Mouse (Mus musculus): ENCODE data around the gene Pole. TPM values are rescaled to one million over a fixed set of nuclear protein-coding genes. Genes with fewer than 3 reads are reported as not detected.

Gene Pole
- 28.5 and 30.1 TPM in 2 replicates for polyA plus RNA-seq (2014; fragmentation: Nextera tagmentation; extraction: Ambion mirVana)

DNA sequence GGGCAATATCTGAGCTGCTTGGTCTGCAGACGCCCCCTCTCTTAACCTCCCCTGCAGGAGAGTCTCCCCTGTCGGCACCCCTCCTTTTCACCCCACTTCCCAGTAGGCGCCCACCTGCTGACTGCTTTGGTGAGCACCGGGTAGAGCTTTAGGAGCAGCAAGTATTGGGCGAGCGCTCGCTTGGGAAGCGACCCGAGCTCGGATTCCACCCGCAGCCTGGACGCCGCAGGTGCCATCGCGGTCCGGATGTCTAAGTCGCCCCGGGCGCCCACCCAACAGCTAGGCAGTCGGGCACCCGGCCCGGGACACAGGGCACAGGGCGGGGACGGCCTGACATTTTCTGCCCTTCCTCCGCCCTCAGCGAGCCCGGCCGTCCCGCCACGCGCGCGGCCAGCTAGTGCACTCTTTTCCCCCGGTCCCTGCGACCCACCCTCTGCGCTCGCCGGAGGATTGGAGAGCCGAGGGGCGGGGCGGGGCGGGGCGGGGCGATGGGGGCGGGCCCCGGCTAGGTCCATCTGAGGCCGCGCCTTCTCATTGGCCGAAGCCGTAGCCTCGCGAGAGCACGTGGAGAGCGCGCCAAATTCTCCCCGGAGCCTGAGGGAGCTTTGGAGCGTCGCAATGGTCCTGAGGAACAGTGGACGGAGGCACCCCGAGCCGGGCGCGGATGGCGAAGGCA, at the start of gene Pole, which contains the start of gene Pxmp2:
TSS of gene Pole (plus strand) at position 537 of the 676 bp plus-strand sequence.
TSS of gene Pxmp2 (minus strand) at position 417 of the 676 bp plus-strand sequence.
- Histone ChIP-seq H3K4me2 (replicated peaks; ENCODE audit: low read depth, low read length) (peak within 1 kb of the TSS; percentile 95), H3K27ac (ENCODE audit: low read depth, low read length) (no peak within 1 kb of the TSS), H3K9me3 (ENCODE audit: control insufficient read depth, low read length) (no peaks in the 10 kb centered on the region), H3K36me3 (ENCODE audit: control insufficient read depth, insufficient read depth, low read length) (0 out of 2 replicates have a peak, but pooled peaks cover under 1% of the 10 kb centered on the region), H3K27me3 (ENCODE audit: control insufficient read depth, insufficient read depth, low read length) (peaks cover 7% of the 10 kb centered on the region), H3K4me1 (replicated peaks; ENCODE audit: control insufficient read depth, insufficient read depth, low read length) (no peaks in the 10 kb centered on the region), H3K9ac (ENCODE audit: low read depth, low read length) (peak within 1 kb of the TSS; percentile 79), H3K4me3 (ENCODE audit: low read depth, low read length) (peak within 1 kb of the TSS; percentile 68)
- ATAC-seq (ENCODE audit: low FRiP score): peak; percentile 99
- DNase-seq (ENCODE audit: low spot score): peak; percentile 95
- under 1% methylated on average over 57 of the region's 64 CpGs for WGBS

- DNase-seq (ENCODE audit: low spot score): no peak
- H3K36me3 ChIP-seq (ENCODE audit: control insufficient read depth, insufficient read depth, low read length): peaks cover 11% of the 10 kb centered on the region
- 84% methylated on average over 2 of the region's 2 CpGs for WGBS
These were observed 42.0 kb upstream of the Pole start for GRCm38 (mm10) chr5:110244091-110244490.

DNA sequence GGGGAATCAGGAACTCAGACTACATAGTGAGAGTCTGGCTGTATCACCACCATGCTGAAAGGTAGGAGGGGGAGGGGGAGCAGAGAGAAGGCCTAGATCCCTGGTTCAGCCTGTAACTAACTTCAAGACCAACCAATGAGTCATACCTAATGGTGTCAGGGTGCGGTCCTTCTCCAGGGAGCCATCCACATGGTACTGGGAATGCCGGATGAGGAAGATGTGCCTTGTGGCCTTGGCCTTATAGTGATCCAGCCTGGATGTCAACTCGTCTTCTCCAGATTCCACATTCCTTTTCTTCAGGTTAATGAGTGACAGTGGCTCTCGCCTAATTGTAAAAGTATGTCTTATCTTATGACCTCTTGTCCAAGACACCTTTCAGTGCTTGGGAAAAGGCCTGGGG, 19.2 kb upstream of the Pole start:
- Histone ChIP-seq H3K9me3 (ENCODE audit: control insufficient read depth, low read length) (no peaks in the 10 kb centered on the region), H3K27ac (ENCODE audit: low read depth, low read length) (no peak overlapping the region), H3K4me1 (replicated peaks; ENCODE audit: control insufficient read depth, insufficient read depth, low read length) (no peaks in the 10 kb centered on the region), H3K4me3 (ENCODE audit: low read depth, low read length) (no peak overlapping the region), H3K9ac (ENCODE audit: low read depth, low read length) (no peak overlapping the region), H3K36me3 (ENCODE audit: control insufficient read depth, insufficient read depth, low read length) (peaks cover 12% of the 10 kb centered on the region; the same call in 1 of the 2 replicates), H3K4me2 (replicated peaks; ENCODE audit: low read depth, low read length) (no peak overlapping the region), H3K27me3 (ENCODE audit: control insufficient read depth, insufficient read depth, low read length) (no peaks in the 10 kb centered on the region)
- WGBS: 92% methylated on average over 4 of the region's 4 CpGs
- DNase-seq (ENCODE audit: low spot score) (no peak), ATAC-seq (ENCODE audit: low FRiP score) (no peak)

More at GRCm38 (mm10) chr5:110244091-110244490, 42.0 kb upstream of the Pole start:
- Histone ChIP-seq H3K9ac (ENCODE audit: low read depth, low read length) (no peak overlapping the region), H3K27ac (ENCODE audit: low read depth, low read length) (no peak overlapping the region), H3K4me1 (replicated peaks; ENCODE audit: control insufficient read depth, insufficient read depth, low read length) (no peaks in the 10 kb centered on the region), H3K4me2 (replicated peaks; ENCODE audit: low read depth, low read length) (no peak overlapping the region), H3K27me3 (ENCODE audit: control insufficient read depth, insufficient read depth, low read length) (no peaks in the 10 kb centered on the region), H3K9me3 (ENCODE audit: control insufficient read depth, low read length) (no peaks in the 10 kb centered on the region), H3K4me3 (ENCODE audit: low read depth, low read length) (no peak overlapping the region)
- ATAC-seq (ENCODE audit: low FRiP score): no peak

DNA sequence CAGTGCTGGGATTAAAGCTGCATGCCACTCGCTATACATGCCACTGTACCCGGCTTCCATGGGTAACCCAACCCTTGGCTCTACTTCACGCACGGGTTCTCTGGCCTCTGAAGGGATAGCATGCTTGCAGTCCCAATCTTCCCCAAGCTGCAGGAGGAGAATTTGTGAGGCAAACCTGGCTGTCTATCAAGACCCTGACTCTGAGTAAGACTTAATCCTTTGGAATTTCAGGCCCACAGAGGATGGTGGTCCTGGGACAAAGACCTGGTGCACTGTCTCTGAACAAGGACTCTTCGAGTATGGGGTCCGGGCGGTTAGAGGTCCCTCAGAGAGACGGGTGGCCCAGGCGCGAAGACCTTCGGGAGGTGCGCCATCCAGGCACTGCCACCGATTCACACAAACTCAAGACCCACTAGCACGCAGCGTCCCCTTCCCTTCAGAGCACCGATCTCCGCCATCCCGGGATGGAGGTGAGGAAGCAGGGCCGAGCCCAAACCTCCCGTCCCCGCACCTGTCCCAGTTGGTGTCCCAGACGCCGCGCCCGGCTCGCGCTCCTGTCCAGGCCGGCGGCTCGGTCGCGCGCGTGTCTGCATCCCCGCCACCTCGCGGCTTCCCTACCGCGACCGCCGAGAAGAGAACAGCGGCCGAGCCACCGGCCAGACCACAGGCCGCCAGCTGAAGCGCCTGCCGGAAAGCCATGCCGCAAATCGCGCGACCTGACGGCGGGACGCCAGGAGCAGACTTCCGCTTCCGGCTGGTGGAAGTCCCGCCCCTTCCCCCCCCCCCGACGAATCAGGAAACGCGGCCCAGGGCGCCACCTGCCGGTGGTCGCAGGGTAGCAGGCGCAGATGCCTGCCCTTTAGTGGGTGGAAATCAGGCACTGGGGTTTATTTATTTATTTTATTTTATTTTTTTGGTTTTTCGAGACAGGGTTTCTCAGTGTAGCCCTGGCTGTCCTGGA, 16.7 kb upstream of the Pole start, which contains the start of gene Pgam5:
TSS of gene Pgam5 (minus strand) at position 773 of the 961 bp plus-strand sequence.
- Histone ChIP-seq H3K36me3 (ENCODE audit: control insufficient read depth, insufficient read depth, low read length) (peaks cover 12% of the 10 kb centered on the region; the same call in 1 of the 2 replicates), H3K27me3 (ENCODE audit: control insufficient read depth, insufficient read depth, low read length) (no peaks in the 10 kb centered on the region), H3K9ac (ENCODE audit: low read depth, low read length) (peak within 1 kb of the TSS; percentile 93), H3K27ac (ENCODE audit: low read depth, low read length) (peak within 1 kb of the TSS; percentile 24; the same call in 1 of the 2 replicates), H3K9me3 (ENCODE audit: control insufficient read depth, low read length) (no peaks in the 10 kb centered on the region), H3K4me1 (replicated peaks; ENCODE audit: control insufficient read depth, insufficient read depth, low read length) (no peaks in the 10 kb centered on the region), H3K4me3 (ENCODE audit: low read depth, low read length) (peak within 1 kb of the TSS; percentile 97), H3K4me2 (replicated peaks; ENCODE audit: low read depth, low read length) (peak within 1 kb of the TSS; percentile 93)
- peak; percentile 97 for DNase-seq (ENCODE audit: low spot score)
- under 1% methylated on average over 62 of the region's 66 CpGs for WGBS
- ATAC-seq (ENCODE audit: low FRiP score): peak; percentile 92

DNA sequence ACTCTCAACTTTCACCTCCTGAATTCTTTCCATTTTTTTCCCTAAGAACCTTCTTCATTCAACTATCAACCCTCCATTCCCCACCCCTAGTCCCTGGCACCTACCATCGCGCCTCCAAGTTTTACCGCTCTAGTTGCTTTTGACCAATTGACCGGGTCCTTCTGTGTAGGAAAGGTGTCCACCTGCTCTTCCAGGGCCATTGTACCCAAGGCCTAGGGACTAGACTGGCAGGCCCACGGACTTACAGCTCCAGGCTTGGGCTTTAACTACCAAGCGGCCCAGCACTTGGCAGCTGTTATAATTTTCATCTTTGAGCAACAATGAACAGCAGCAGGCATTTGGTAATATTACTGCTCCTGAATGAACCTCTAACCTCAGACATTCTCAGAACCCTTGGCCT, 15.9 kb upstream of the Pole start:
- H3K9ac ChIP-seq (ENCODE audit: low read depth, low read length): no peak overlapping the region
- DNase-seq (ENCODE audit: low spot score) (no peak), ATAC-seq (ENCODE audit: low FRiP score) (peak; percentile 45; the same call in 1 of the 2 replicates)
- H3K9me3 ChIP-seq (ENCODE audit: control insufficient read depth, low read length): no peaks in the 10 kb centered on the region
- peaks cover 4% of the 10 kb centered on the region; the same call in 1 of the 2 replicates for H3K36me3 ChIP-seq (ENCODE audit: control insufficient read depth, insufficient read depth, low read length)
- H3K27ac ChIP-seq (ENCODE audit: low read depth, low read length): no peak overlapping the region
- H3K4me1 ChIP-seq (replicated peaks; ENCODE audit: control insufficient read depth, insufficient read depth, low read length): no peaks in the 10 kb centered on the region
- H3K27me3 ChIP-seq (ENCODE audit: control insufficient read depth, insufficient read depth, low read length): no peaks in the 10 kb centered on the region
- no peak overlapping the region for H3K4me2 ChIP-seq (replicated peaks; ENCODE audit: low read depth, low read length)
- H3K4me3 ChIP-seq (ENCODE audit: low read depth, low read length): no peak overlapping the region
- WGBS: 94% methylated on average over 6 of the region's 6 CpGs

- DNase-seq (ENCODE audit: low spot score): no peak
- Histone ChIP-seq H3K27me3 (ENCODE audit: control insufficient read depth, insufficient read depth, low read length) (no peaks in the 10 kb centered on the region), H3K4me2 (replicated peaks; ENCODE audit: low read depth, low read length) (no peak overlapping the region), H3K4me3 (ENCODE audit: low read depth, low read length) (no peak overlapping the region), H3K9ac (ENCODE audit: low read depth, low read length) (no peak overlapping the region), H3K9me3 (ENCODE audit: control insufficient read depth, low read length) (no peaks in the 10 kb centered on the region), H3K27ac (ENCODE audit: low read depth, low read length) (no peak overlapping the region), H3K4me1 (replicated peaks; ENCODE audit: control insufficient read depth, insufficient read depth, low read length) (no peaks in the 10 kb centered on the region), H3K36me3 (ENCODE audit: control insufficient read depth, insufficient read depth, low read length) (no peaks in the 10 kb centered on the region)
- WGBS: 91% methylated on average over 4 of the region's 4 CpGs
- no peak for ATAC-seq (ENCODE audit: low FRiP score)
These were observed 12.0 kb upstream of the Pole start for GRCm38 (mm10) chr5:110274147-110274546.

GRCm38 (mm10) chr5:110274846-110275245, 11.3 kb upstream of the Pole start:
- no peak overlapping the region for H3K9ac ChIP-seq (ENCODE audit: low read depth, low read length)
- ATAC-seq (ENCODE audit: low FRiP score) (no peak), DNase-seq (ENCODE audit: low spot score) (no peak)
- no peaks in the 10 kb centered on the region for H3K9me3 ChIP-seq (ENCODE audit: control insufficient read depth, low read length)
- 80% methylated on average over 2 of the region's 2 CpGs for WGBS
- no peaks in the 10 kb centered on the region for H3K36me3 ChIP-seq (ENCODE audit: control insufficient read depth, insufficient read depth, low read length)
- H3K4me3 ChIP-seq (ENCODE audit: low read depth, low read length): no peak overlapping the region
- no peaks in the 10 kb centered on the region for H3K4me1 ChIP-seq (replicated peaks; ENCODE audit: control insufficient read depth, insufficient read depth, low read length)
- no peak overlapping the region for H3K4me2 ChIP-seq (replicated peaks; ENCODE audit: low read depth, low read length)
- H3K27ac ChIP-seq (ENCODE audit: low read depth, low read length): no peak overlapping the region
- no peaks in the 10 kb centered on the region for H3K27me3 ChIP-seq (ENCODE audit: control insufficient read depth, insufficient read depth, low read length)

- no peaks in the 10 kb centered on the region for H3K27me3 ChIP-seq (ENCODE audit: control insufficient read depth, insufficient read depth, low read length)
- no peak overlapping the region for H3K4me3 ChIP-seq (ENCODE audit: low read depth, low read length)
- H3K4me2 ChIP-seq (replicated peaks; ENCODE audit: low read depth, low read length): no peak overlapping the region
- no peaks in the 10 kb centered on the region for H3K9me3 ChIP-seq (ENCODE audit: control insufficient read depth, low read length)
- no peak overlapping the region for H3K9ac ChIP-seq (ENCODE audit: low read depth, low read length)
- WGBS: 85% methylated on average over 2 of the region's 2 CpGs
- H3K36me3 ChIP-seq (ENCODE audit: control insufficient read depth, insufficient read depth, low read length): no peaks in the 10 kb centered on the region
- DNase-seq (ENCODE audit: low spot score) (no peak), ATAC-seq (ENCODE audit: low FRiP score) (no peak)
- H3K4me1 ChIP-seq (replicated peaks; ENCODE audit: control insufficient read depth, insufficient read depth, low read length): no peaks in the 10 kb centered on the region
- H3K27ac ChIP-seq (ENCODE audit: low read depth, low read length): no peak overlapping the region
These were observed 9.7 kb upstream of the Pole start for GRCm38 (mm10) chr5:110276391-110276790.

All from hindbrain, embryonic 11.5 days (tissue).